Mouse (Mus musculus) erythroblast, embryonic 14.5 days (primary cell): ENCODE data around the gene Zfp280b.

ENCODE experiments used
- GATA1 ChIP-seq: IDR thresholded peaks from 2 replicates; pipeline ENCODE4 v1.6.1; 2012; ENCODE audit warnings: low read length, inconsistent platforms, mixed read lengths
- TAL1 ChIP-seq: IDR thresholded peaks from 3 replicates; pipeline ENCODE4 v1.6.1; 2012; ENCODE audit warnings: low read length, inconsistent platforms, mixed read lengths

DNA sequence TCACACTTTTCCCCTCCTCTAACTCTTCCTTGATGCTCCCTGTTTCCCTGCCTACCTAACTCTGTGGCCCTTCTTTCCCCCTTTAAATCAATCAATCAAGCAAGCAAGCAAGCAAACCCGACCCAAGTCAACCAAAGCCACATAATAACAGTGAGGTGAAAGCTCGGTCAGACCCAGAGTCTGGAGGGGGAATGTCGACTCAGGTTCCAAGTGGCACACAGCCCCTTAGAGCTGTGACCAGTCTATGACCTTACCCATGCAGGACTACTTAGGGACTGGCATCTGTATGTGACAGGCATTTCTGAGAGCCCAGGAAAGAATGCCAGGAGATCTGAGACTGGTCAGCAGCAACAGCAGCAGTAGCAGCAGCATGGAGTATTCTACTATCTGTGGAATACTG lies 36.1 kb upstream of the Zfp280b start:
- TF ChIP-seq TAL1 (no peak), GATA1 (no peak)
